Mouse (Mus musculus): ENCODE data around the gene BC049730. TPM values are rescaled to one million over a fixed set of nuclear protein-coding genes. Genes with fewer than 3 reads are reported as not detected.
"Not testable (repeated sequence)": the region's sequence is repeated elsewhere in the genome, so short reads cannot be mapped to it uniquely, and the experiment has no call there.

The BC049730 gene
- not detected in 2 replicates for polyA plus RNA-seq (2015; fragmentation: Nextera tagmentation; extraction: Ambion mirVana)

GRCm38 (mm10) chr7:24708832-24709292 is at the start of gene BC049730:
TSS of gene BC049730 (plus strand) at chr7:24709242.
- Histone ChIP-seq H3K36me3 (ENCODE audit: control insufficient read depth, insufficient read depth) (no peaks in the 10 kb centered on the region), H3K4me3 (replicated peaks; ENCODE audit: low read length) (no peak within 1 kb of the TSS), H3K9me3 (ENCODE audit: control insufficient read depth, low read length) (no peaks in the 10 kb centered on the region), H3K27me3 (replicated peaks; ENCODE audit: control insufficient read depth, insufficient read depth, low read length) (no peaks in the 10 kb centered on the region), H3K27ac (ENCODE audit: low read length) (no peak within 1 kb of the TSS), H3K4me1 (replicated peaks; ENCODE audit: control insufficient read depth, insufficient read depth, low read length) (no peaks in the 10 kb centered on the region), H3K4me2 (ENCODE audit: low read length) (no peak within 1 kb of the TSS), H3K9ac (replicated peaks; ENCODE audit: low read depth, low read length) (no peak within 1 kb of the TSS)
- 95% methylated on average over 14 of the region's 14 CpGs for WGBS
- ATAC-seq, result no peak

- WGBS, result 78% methylated on average over 12 of the region's 12 CpGs
- H3K9ac ChIP-seq (replicated peaks; ENCODE audit: low read depth, low read length), result no peak overlapping the region
- H3K4me1 ChIP-seq (replicated peaks; ENCODE audit: control insufficient read depth, insufficient read depth, low read length), result no peaks in the 10 kb centered on the region
- H3K36me3 ChIP-seq (ENCODE audit: control insufficient read depth, insufficient read depth), result no peaks in the 10 kb centered on the region
- H3K27me3 ChIP-seq (replicated peaks; ENCODE audit: control insufficient read depth, insufficient read depth, low read length), result no peaks in the 10 kb centered on the region
- no peak for ATAC-seq
- no peaks in the 10 kb centered on the region for H3K9me3 ChIP-seq (ENCODE audit: control insufficient read depth, low read length)
- H3K4me3 ChIP-seq (replicated peaks; ENCODE audit: low read length), result no peak overlapping the region
- no peak overlapping the region for H3K27ac ChIP-seq (ENCODE audit: low read length)
- no peak overlapping the region for H3K4me2 ChIP-seq (ENCODE audit: low read length)
Observed at GRCm38 (mm10) chr7:24659737-24660357, 49.2 kb upstream of the BC049730 start.

- H3K27ac ChIP-seq (ENCODE audit: low read length), result no peak overlapping the region
- no peak overlapping the region for H3K4me2 ChIP-seq (ENCODE audit: low read length)
- no peak overlapping the region for H3K9ac ChIP-seq (replicated peaks; ENCODE audit: low read depth, low read length)
- 77% methylated on average over 17 of the region's 17 CpGs for WGBS
- H3K4me3 ChIP-seq (replicated peaks; ENCODE audit: low read length), result no peak overlapping the region
- H3K9me3 ChIP-seq (ENCODE audit: control insufficient read depth, low read length), result no peaks in the 10 kb centered on the region
- H3K36me3 ChIP-seq (ENCODE audit: control insufficient read depth, insufficient read depth), result no peaks in the 10 kb centered on the region
- H3K4me1 ChIP-seq (replicated peaks; ENCODE audit: control insufficient read depth, insufficient read depth, low read length), result no peaks in the 10 kb centered on the region
- no peaks in the 10 kb centered on the region for H3K27me3 ChIP-seq (replicated peaks; ENCODE audit: control insufficient read depth, insufficient read depth, low read length)
- no peak for ATAC-seq
Observed at GRCm38 (mm10) chr7:24661118-24661904, 47.7 kb upstream of the BC049730 start.

- Histone ChIP-seq H3K4me3 (replicated peaks; ENCODE audit: low read length) (no peak overlapping the region), H3K27ac (ENCODE audit: low read length) (no peak overlapping the region), H3K4me1 (replicated peaks; ENCODE audit: control insufficient read depth, insufficient read depth, low read length) (no peaks in the 10 kb centered on the region), H3K9me3 (ENCODE audit: control insufficient read depth, low read length) (no peaks in the 10 kb centered on the region), H3K9ac (replicated peaks; ENCODE audit: low read depth, low read length) (no peak overlapping the region), H3K36me3 (ENCODE audit: control insufficient read depth, insufficient read depth) (no peaks in the 10 kb centered on the region), H3K4me2 (ENCODE audit: low read length) (no peak overlapping the region), H3K27me3 (replicated peaks; ENCODE audit: control insufficient read depth, insufficient read depth, low read length) (no peaks in the 10 kb centered on the region)
- ATAC-seq, result peak; percentile 64
- WGBS, result 14% methylated on average over 8 of the region's 8 CpGs
Observed at GRCm38 (mm10) chr7:24662575-24662974, 46.5 kb upstream of the BC049730 start.

- ATAC-seq, result no peak
- H3K4me1 ChIP-seq (replicated peaks; ENCODE audit: control insufficient read depth, insufficient read depth, low read length), result no peaks in the 10 kb centered on the region
- WGBS, result 34% methylated on average over 8 of the region's 8 CpGs
Observed at GRCm38 (mm10) chr7:24664301-24664700, 44.7 kb upstream of the BC049730 start.

GRCm38 (mm10) chr7:24664959-24665358 is 44.1 kb upstream of the BC049730 start:
- H3K4me2 ChIP-seq (ENCODE audit: low read length), result no peak overlapping the region
- H3K4me1 ChIP-seq (replicated peaks; ENCODE audit: control insufficient read depth, insufficient read depth, low read length), result no peaks in the 10 kb centered on the region
- H3K9ac ChIP-seq (replicated peaks; ENCODE audit: low read depth, low read length), result no peak overlapping the region
- WGBS, result 80% methylated on average over 9 of the region's 9 CpGs
- H3K27me3 ChIP-seq (replicated peaks; ENCODE audit: control insufficient read depth, insufficient read depth, low read length), result no peaks in the 10 kb centered on the region
- no peak overlapping the region for H3K27ac ChIP-seq (ENCODE audit: low read length)
- no peaks in the 10 kb centered on the region for H3K36me3 ChIP-seq (ENCODE audit: control insufficient read depth, insufficient read depth)
- no peak for ATAC-seq
- H3K9me3 ChIP-seq (ENCODE audit: control insufficient read depth, low read length), result no peaks in the 10 kb centered on the region
- H3K4me3 ChIP-seq (replicated peaks; ENCODE audit: low read length), result no peak overlapping the region

More at GRCm38 (mm10) chr7:24664301-24664700, 44.7 kb upstream of the BC049730 start:
- H3K9me3 ChIP-seq (ENCODE audit: control insufficient read depth, low read length), result no peaks in the 10 kb centered on the region
- H3K27ac ChIP-seq (ENCODE audit: low read length), result no peak overlapping the region
- no peak overlapping the region for H3K9ac ChIP-seq (replicated peaks; ENCODE audit: low read depth, low read length)
- H3K4me2 ChIP-seq (ENCODE audit: low read length), result no peak overlapping the region
- no peak overlapping the region for H3K4me3 ChIP-seq (replicated peaks; ENCODE audit: low read length)
- H3K27me3 ChIP-seq (replicated peaks; ENCODE audit: control insufficient read depth, insufficient read depth, low read length), result no peaks in the 10 kb centered on the region
- H3K36me3 ChIP-seq (ENCODE audit: control insufficient read depth, insufficient read depth), result no peaks in the 10 kb centered on the region

GRCm38 (mm10) chr7:24671944-24672439 is 37.0 kb upstream of the BC049730 start:
- H3K9ac ChIP-seq (replicated peaks; ENCODE audit: low read depth, low read length), result no peak overlapping the region
- no peak overlapping the region for H3K27ac ChIP-seq (ENCODE audit: low read length)
- no peak for ATAC-seq
- WGBS, result 89% methylated on average over 23 of the region's 23 CpGs
- no peak overlapping the region for H3K4me3 ChIP-seq (replicated peaks; ENCODE audit: low read length)
- no peaks in the 10 kb centered on the region for H3K27me3 ChIP-seq (replicated peaks; ENCODE audit: control insufficient read depth, insufficient read depth, low read length)
- H3K36me3 ChIP-seq (ENCODE audit: control insufficient read depth, insufficient read depth), result no peaks in the 10 kb centered on the region
- H3K4me2 ChIP-seq (ENCODE audit: low read length), result no peak overlapping the region
- no peaks in the 10 kb centered on the region for H3K4me1 ChIP-seq (replicated peaks; ENCODE audit: control insufficient read depth, insufficient read depth, low read length)
- H3K9me3 ChIP-seq (ENCODE audit: control insufficient read depth, low read length), result no peaks in the 10 kb centered on the region

GRCm38 (mm10) chr7:24676575-24676974 is 32.5 kb upstream of the BC049730 start, which contains the start of gene Tex101:
TSS of gene Tex101 (minus strand) at chr7:24676675.
- no peak for ATAC-seq
- Histone ChIP-seq H3K9ac (replicated peaks; ENCODE audit: low read depth, low read length) (no peak within 1 kb of the TSS), H3K4me1 (replicated peaks; ENCODE audit: control insufficient read depth, insufficient read depth, low read length) (no peaks in the 10 kb centered on the region), H3K9me3 (ENCODE audit: control insufficient read depth, low read length) (no peaks in the 10 kb centered on the region), H3K27ac (ENCODE audit: low read length) (no peak within 1 kb of the TSS), H3K4me3 (replicated peaks; ENCODE audit: low read length) (no peak within 1 kb of the TSS), H3K36me3 (ENCODE audit: control insufficient read depth, insufficient read depth) (no peaks in the 10 kb centered on the region), H3K27me3 (replicated peaks; ENCODE audit: control insufficient read depth, insufficient read depth, low read length) (no peaks in the 10 kb centered on the region), H3K4me2 (ENCODE audit: low read length) (no peak within 1 kb of the TSS)
- WGBS, result 93% methylated on average over 9 of the region's 9 CpGs

- not testable (repeated sequence) for H3K4me1 ChIP-seq (replicated peaks; ENCODE audit: control insufficient read depth, insufficient read depth, low read length); H3K27ac ChIP-seq (ENCODE audit: low read length); H3K9me3 ChIP-seq (ENCODE audit: control insufficient read depth, low read length); H3K4me3 ChIP-seq (replicated peaks; ENCODE audit: low read length); H3K4me2 ChIP-seq (ENCODE audit: low read length); H3K36me3 ChIP-seq (ENCODE audit: control insufficient read depth, insufficient read depth); ATAC-seq; H3K27me3 ChIP-seq (replicated peaks; ENCODE audit: control insufficient read depth, insufficient read depth, low read length); H3K9ac ChIP-seq (replicated peaks; ENCODE audit: low read depth, low read length)
- WGBS, result 81% methylated on average over 7 of the region's 7 CpGs
Observed at GRCm38 (mm10) chr7:24684121-24684520, 24.9 kb upstream of the BC049730 start.

Measured in forebrain, embryonic 16.5 days (tissue).